Mouse (Mus musculus): ENCODE results near the gene Gdap1l1. TPM values are rescaled to one million over a fixed set of nuclear protein-coding genes. Genes with fewer than 3 reads are reported as not detected.

The Gdap1l1 gene
- polyA plus RNA-seq, 1 experiment from 2014 or later = 0.30 TPM

- no peak overlapping the region for H3K4me3 ChIP-seq
- 11% methylated on average over 4 of the region's 4 CpGs for WGBS
- DNase-seq (ENCODE audit: low spot score) = no peak
- H3K4me1 ChIP-seq = peaks cover 13% of the 10 kb centered on the region
- H3K27me3 ChIP-seq (ENCODE audit: low read depth, poor library complexity, severe bottlenecking) = peaks cover 19% of the 10 kb centered on the region
- H3K36me3 ChIP-seq = no peaks in the 10 kb centered on the region
- H3K27ac ChIP-seq = no peak overlapping the region
- H3K9me3 ChIP-seq (replicated peaks) = no peaks in the 10 kb centered on the region
Observed at GRCm38 (mm10) chr2:163433971-163434370, 4.3 kb upstream of the Gdap1l1 start.

GRCm38 (mm10) chr2:163437800-163438199 is 476 bp upstream of the Gdap1l1 start:
- Histone ChIP-seq H3K27me3 (ENCODE audit: low read depth, poor library complexity, severe bottlenecking) (peaks cover 34% of the 10 kb centered on the region), H3K9me3 (replicated peaks) (no peaks in the 10 kb centered on the region), H3K36me3 (no peaks in the 10 kb centered on the region), H3K27ac (no peak overlapping the region), H3K4me1 (peaks cover 13% of the 10 kb centered on the region), H3K4me3 (no peak overlapping the region)
- no peak for DNase-seq (ENCODE audit: low spot score)
- 43% methylated on average over 4 of the region's 4 CpGs for WGBS

GRCm38 (mm10) chr2:163438619-163439451 is 559 bp downstream of the Gdap1l1 start:
- H3K9me3 ChIP-seq (replicated peaks) = no peaks in the 10 kb centered on the region
- WGBS = 2% methylated on average over 30 of the region's 30 CpGs
- DNase-seq (ENCODE audit: low spot score) = peak; percentile 81
- peak overlapping the region; percentile 36 for H3K4me3 ChIP-seq
- peaks cover 34% of the 10 kb centered on the region for H3K27me3 ChIP-seq (ENCODE audit: low read depth, poor library complexity, severe bottlenecking)
- no peaks in the 10 kb centered on the region for H3K36me3 ChIP-seq
- H3K27ac ChIP-seq = no peak overlapping the region
- H3K4me1 ChIP-seq = peaks cover 12% of the 10 kb centered on the region

GRCm38 (mm10) chr2:163439488-163439887 is 1.2 kb downstream of the Gdap1l1 start:
- 66% methylated on average over 1 of the region's 1 CpGs for WGBS
- H3K4me3 ChIP-seq = no peak overlapping the region
- peaks cover 10% of the 10 kb centered on the region for H3K4me1 ChIP-seq
- peaks cover 34% of the 10 kb centered on the region for H3K27me3 ChIP-seq (ENCODE audit: low read depth, poor library complexity, severe bottlenecking)
- no peak overlapping the region for H3K27ac ChIP-seq
- H3K9me3 ChIP-seq (replicated peaks) = no peaks in the 10 kb centered on the region
- H3K36me3 ChIP-seq = no peaks in the 10 kb centered on the region
- DNase-seq (ENCODE audit: low spot score) = no peak

GRCm38 (mm10) chr2:163443543-163443942 is 5.3 kb downstream of the Gdap1l1 start:
- H3K27me3 ChIP-seq (ENCODE audit: low read depth, poor library complexity, severe bottlenecking) = peaks cover 20% of the 10 kb centered on the region
- H3K36me3 ChIP-seq = no peaks in the 10 kb centered on the region
- H3K4me1 ChIP-seq = peaks cover 4% of the 10 kb centered on the region
- H3K27ac ChIP-seq = no peak overlapping the region
- H3K9me3 ChIP-seq (replicated peaks) = no peaks in the 10 kb centered on the region
- H3K4me3 ChIP-seq = no peak overlapping the region
- no peak for DNase-seq (ENCODE audit: low spot score)
- WGBS = 63% methylated on average over 6 of the region's 6 CpGs

- Histone ChIP-seq H3K9me3 (replicated peaks) (no peaks in the 10 kb centered on the region), H3K4me1 (no peaks in the 10 kb centered on the region), H3K27me3 (ENCODE audit: low read depth, poor library complexity, severe bottlenecking) (peaks cover 15% of the 10 kb centered on the region), H3K4me3 (no peak overlapping the region), H3K36me3 (no peaks in the 10 kb centered on the region), H3K27ac (no peak overlapping the region)
- 67% methylated on average over 7 of the region's 7 CpGs for whole genome bisulfite sequencing
- no peak for DNase-seq (ENCODE audit: low spot score)
Observed at GRCm38 (mm10) chr2:163444017-163444416, 5.7 kb downstream of the Gdap1l1 start.

GRCm38 (mm10) chr2:163447375-163447774 is 9.1 kb downstream of the Gdap1l1 start:
- H3K9me3 ChIP-seq (replicated peaks) = no peaks in the 10 kb centered on the region
- DNase-seq (ENCODE audit: low spot score) = no peak
- WGBS = 83% methylated on average over 12 of the region's 12 CpGs
- H3K36me3 ChIP-seq = no peaks in the 10 kb centered on the region
- no peak overlapping the region for H3K27ac ChIP-seq
- H3K4me3 ChIP-seq = no peak overlapping the region
- H3K27me3 ChIP-seq (ENCODE audit: low read depth, poor library complexity, severe bottlenecking) = no peaks in the 10 kb centered on the region
- H3K4me1 ChIP-seq = no peaks in the 10 kb centered on the region

- 66% methylated on average over 3 of the region's 3 CpGs for WGBS
- Histone ChIP-seq H3K4me3 (no peak overlapping the region), H3K4me1 (no peaks in the 10 kb centered on the region), H3K36me3 (no peaks in the 10 kb centered on the region), H3K27me3 (ENCODE audit: low read depth, poor library complexity, severe bottlenecking) (no peaks in the 10 kb centered on the region), H3K27ac (no peak overlapping the region), H3K9me3 (replicated peaks) (no peaks in the 10 kb centered on the region)
- DNase-seq (ENCODE audit: low spot score) = no peak
Observed at GRCm38 (mm10) chr2:163449276-163449675, 11.0 kb downstream of the Gdap1l1 start.

- Histone ChIP-seq H3K27ac (no peak overlapping the region), H3K4me3 (no peak overlapping the region), H3K9me3 (replicated peaks) (no peaks in the 10 kb centered on the region), H3K27me3 (ENCODE audit: low read depth, poor library complexity, severe bottlenecking) (no peaks in the 10 kb centered on the region), H3K4me1 (no peaks in the 10 kb centered on the region), H3K36me3 (no peaks in the 10 kb centered on the region)
- DNase-seq (ENCODE audit: low spot score) = no peak
- 85% methylated on average over 6 of the region's 6 CpGs for WGBS
Observed at GRCm38 (mm10) chr2:163450668-163451295, 12.5 kb downstream of the Gdap1l1 start.

- Histone ChIP-seq H3K36me3 (no peaks in the 10 kb centered on the region), H3K4me1 (no peaks in the 10 kb centered on the region), H3K9me3 (replicated peaks) (no peaks in the 10 kb centered on the region), H3K4me3 (no peak overlapping the region), H3K27ac (no peak overlapping the region), H3K27me3 (ENCODE audit: low read depth, poor library complexity, severe bottlenecking) (peaks cover 2% of the 10 kb centered on the region)
- no peak for DNase-seq (ENCODE audit: low spot score)
- 91% methylated on average over 6 of the region's 6 CpGs for WGBS
Observed at GRCm38 (mm10) chr2:163452738-163453137, 14.5 kb downstream of the Gdap1l1 start.

- 88% methylated on average over 13 of the region's 13 CpGs for WGBS
Observed at GRCm38 (mm10) chr2:163453378-163453777, 15.1 kb downstream of the Gdap1l1 start.

GRCm38 (mm10) chr2:163458539-163459265 is 20.4 kb downstream of the Gdap1l1 start:
- Histone ChIP-seq H3K27me3 (ENCODE audit: low read depth, poor library complexity, severe bottlenecking) (peaks cover 26% of the 10 kb centered on the region), H3K27ac (no peak overlapping the region), H3K4me1 (no peaks in the 10 kb centered on the region), H3K9me3 (replicated peaks) (no peaks in the 10 kb centered on the region), H3K4me3 (no peak overlapping the region), H3K36me3 (no peaks in the 10 kb centered on the region)
- no peak for DNase-seq (ENCODE audit: low spot score)
- WGBS = 51% methylated on average over 27 of the region's 27 CpGs

More at GRCm38 (mm10) chr2:163453378-163453777, 15.1 kb downstream of the Gdap1l1 start:
- peaks cover 9% of the 10 kb centered on the region for H3K27me3 ChIP-seq (ENCODE audit: low read depth, poor library complexity, severe bottlenecking)
- no peaks in the 10 kb centered on the region for H3K4me1 ChIP-seq
- no peaks in the 10 kb centered on the region for H3K9me3 ChIP-seq (replicated peaks)
- no peak for DNase-seq (ENCODE audit: low spot score)
- H3K4me3 ChIP-seq = no peak overlapping the region
- H3K27ac ChIP-seq = no peak overlapping the region
- no peaks in the 10 kb centered on the region for H3K36me3 ChIP-seq

GRCm38 (mm10) chr2:163459380-163459779 is 21.1 kb downstream of the Gdap1l1 start:
- H3K36me3 ChIP-seq = no peaks in the 10 kb centered on the region
- no peak overlapping the region for H3K4me3 ChIP-seq
- 46% methylated on average over 10 of the region's 10 CpGs for WGBS
- H3K4me1 ChIP-seq = no peaks in the 10 kb centered on the region
- peaks cover 26% of the 10 kb centered on the region for H3K27me3 ChIP-seq (ENCODE audit: low read depth, poor library complexity, severe bottlenecking)
- DNase-seq (ENCODE audit: low spot score) = no peak
- no peak overlapping the region for H3K27ac ChIP-seq
- H3K9me3 ChIP-seq (replicated peaks) = no peaks in the 10 kb centered on the region
